Mouse (Mus musculus) CD4-positive helper T cell, adult 2 months (primary cell): ENCODE measurements around the gene Tia1.
A peak's percentile ranks its signal among the peaks of the same experiment; 100 is the strongest.

Experiments
- DNase-seq: peaks from one replicate; pipeline ENCODE4 v3.0.0-alpha.2; 2012; ENCODE audit warnings: low read depth, missing footprints, low spot score

Gene Tia1

DNA sequence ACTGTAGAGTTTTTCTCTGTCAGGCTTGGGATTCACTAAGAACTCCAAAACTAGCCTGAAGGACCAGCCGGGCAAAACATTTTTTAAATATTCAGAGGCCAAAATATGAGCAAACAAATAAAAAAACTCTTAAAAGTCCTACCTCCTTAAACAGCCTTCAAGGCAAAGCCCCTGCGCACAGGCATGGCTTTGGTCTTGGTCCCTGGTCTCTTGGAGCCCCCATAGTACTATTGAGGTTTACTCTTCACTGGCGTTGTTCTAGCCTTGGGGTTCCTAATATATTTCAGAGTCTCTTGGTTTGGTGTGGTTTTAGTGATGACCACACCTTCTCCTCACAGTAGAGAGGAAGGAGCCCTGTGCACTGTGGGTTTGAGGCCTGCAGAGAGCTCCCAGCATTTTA, 27.5 kb downstream of the Tia1 start:
- DNase-seq, result no peak

DNA sequence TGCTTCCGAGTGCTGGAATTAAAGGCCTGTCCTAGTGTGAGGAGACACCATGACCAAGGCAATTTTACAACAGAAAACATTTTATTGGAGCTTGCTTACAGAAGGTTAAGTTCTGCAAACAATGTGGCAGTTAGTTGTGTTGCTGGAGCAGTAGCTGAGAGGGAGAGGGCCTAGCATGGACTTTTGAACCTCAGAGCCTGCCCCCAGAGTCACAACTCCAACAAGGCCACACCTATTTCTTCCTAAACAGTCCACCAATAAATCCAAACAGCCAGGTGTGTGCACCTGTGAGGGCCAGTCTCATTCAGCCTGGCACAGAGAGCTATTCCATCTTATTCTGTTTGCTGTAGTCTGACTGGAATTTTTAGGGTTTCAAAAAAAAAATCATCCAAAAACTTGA, 29.7 kb downstream of the Tia1 start:
- no peak for DNase-seq

DNA sequence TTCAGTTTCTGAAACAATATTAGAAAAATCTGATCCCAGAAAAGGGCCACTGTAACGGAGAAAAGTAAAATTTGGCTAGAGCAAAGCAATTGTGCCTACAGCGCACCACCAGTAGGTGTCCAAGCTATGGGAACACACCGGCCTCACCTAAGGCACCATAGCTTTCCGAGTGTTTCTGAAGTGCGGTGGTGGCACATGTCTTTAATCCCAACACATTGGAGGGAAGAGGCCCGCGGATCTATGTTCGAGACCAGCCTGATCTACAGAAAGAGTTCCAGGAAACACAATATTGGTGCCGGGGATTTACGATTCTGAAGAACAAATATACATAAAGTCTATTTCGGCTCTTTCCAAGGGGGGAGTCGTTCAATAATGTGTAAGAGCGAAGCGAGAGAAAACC, 33.7 kb downstream of the Tia1 start:
- DNase-seq, result peak; percentile 78

DNA sequence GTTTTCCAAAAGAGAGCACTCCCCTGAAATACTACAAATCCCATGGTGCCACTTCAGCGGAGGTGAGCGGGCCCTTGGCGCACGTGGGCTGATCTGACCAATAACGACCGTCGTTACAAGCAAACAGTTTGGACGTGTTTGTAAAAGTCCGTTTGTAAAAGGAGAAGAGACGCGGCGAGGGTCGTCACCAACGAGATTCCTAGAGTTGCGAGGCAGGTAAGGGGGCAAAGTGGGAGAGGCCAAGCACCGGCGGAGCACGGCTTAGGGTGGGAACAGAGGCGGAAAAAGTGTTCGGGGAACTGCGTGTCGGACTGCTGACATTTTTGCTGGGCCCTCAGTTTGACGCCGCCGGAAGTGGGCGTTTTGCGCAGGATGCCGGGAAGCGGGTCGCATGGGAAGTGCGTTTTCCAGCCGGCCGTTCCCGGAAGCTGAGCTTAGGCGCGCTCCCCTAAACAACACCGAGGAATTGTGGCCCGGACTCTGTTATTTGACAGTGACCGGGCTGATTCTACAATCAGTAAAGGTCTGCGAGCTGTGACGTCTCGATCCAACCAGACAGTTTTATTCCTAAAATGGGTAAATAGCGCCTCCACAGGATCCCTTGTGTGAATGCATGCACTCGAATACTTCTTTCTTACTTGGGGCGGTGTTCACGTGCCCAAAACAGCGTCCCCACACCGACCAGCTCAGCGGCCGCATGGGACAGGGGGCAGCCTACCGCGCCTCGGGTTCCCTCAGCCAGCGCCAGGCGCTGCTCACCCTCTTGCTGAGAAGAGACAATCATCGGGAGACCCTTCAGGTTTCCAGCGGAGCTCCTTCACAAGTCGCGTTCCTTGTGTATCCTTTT, 34.5 kb downstream of the Tia1 start, which contains the start of gene C87436:
C87436 (plus strand) TSS at position 103 of the 847 bp plus-strand sequence.
- peak; percentile 97 for DNase-seq

DNA sequence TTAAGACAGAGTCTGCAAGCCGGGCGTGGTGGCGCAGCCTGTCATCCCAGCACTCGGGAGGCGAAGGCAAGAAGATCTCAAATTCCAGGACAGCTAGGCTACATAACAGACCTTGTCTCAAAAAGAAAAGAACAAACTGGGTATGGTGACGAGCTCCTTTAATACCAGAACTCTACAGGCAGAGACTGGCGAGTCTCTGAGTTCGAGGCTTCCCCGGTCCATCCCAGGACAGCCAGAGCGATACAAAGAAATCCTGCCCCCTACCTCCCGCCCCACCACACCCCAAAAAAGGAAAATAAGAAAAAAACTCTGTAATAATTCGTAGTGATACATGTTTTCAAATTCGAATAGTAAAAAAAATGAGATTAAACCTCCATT, 35.1 kb downstream of the Tia1 start:
- DNase-seq, result no peak

DNA sequence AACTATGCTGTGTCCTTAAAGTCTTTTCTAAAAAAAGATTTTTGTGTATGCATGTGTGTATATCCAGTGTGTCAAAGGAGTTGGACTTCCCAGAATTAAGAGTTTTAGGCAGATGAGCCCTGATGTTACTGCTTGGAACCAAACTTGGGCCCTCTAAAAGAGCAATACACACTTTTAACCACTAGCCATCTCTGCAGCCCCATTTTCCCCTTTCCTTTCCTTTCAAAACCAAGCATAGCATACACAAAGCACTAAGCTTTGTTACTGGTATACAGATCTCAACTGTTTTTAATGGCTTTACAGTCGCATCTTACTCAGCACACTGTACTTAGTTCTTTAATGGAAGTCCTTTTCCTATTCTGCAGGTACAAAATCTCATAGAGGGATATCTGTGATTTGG, 35.5 kb downstream of the Tia1 start:
- no peak for DNase-seq

DNA sequence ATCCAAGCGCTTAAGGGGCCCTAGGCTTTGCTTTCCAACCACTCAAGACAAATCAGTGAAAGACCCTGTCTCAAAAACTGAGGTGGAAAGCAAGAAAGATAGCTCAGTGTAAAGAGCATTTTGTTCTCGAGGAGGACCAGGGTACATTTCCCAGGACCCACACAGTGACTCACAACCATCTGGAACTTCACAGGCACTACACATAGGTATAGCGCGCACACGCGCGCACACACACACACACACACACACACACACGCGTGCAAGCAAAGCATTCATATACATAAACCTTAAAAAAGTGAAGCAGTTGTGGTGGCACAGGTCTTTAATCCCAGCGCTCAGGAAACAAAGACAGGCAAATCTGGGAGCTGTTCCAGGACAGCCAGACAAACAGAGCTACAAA, 37.6 kb downstream of the Tia1 start:
- no peak for DNase-seq

DNA sequence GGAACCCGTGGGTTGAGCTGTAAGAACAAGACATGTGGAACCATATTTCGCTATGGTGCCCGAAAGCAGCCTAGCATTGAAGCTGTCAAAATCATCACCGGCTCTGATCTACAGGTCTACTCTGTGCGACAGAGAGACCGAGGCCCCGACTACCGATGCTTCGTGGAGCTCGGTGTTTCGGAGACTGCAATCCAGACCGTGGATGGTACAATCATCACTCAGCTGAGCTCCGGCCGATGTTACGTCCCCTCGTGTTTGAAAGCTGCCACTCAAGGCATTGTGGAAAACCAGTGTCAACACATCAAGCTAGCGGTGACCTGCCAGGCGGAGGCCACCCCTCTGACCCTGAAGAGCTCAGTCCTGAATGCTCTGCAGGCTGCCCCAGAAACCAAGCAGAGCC, 41.5 kb downstream of the Tia1 start:
- DNase-seq, result no peak

DNA sequence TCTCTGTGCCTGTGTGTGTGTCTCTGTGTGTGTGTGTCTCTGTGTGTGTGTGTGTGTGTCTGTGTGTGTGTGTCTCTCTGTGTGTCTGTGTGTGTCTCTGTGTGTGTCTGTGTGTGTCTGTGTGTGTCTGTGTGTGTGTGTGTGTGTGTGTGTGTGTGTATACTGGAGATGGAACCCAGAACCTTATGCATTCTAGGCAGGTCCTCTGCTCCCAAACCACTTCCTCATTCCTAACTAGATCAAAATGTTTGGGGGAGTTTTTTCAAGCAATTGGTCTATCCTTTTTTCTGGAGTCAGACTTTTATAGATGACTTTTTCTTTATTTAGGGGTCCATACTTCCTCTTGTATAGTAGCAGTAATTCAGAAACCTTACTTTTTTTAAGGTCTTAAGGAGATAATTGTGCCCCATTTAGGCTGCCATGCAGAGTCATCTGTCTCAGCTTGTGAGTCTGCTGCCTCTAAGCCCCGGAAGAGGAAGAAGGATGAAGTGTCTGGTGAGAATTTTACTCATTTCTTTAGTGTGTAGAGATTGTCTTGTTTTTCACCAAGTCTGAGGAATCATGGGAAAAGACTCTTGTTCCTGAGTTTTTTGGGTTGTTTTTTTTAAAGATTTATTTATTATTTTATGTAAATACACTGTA, 43.0 kb downstream of the Tia1 start:
- DNase-seq, result no peak

DNA sequence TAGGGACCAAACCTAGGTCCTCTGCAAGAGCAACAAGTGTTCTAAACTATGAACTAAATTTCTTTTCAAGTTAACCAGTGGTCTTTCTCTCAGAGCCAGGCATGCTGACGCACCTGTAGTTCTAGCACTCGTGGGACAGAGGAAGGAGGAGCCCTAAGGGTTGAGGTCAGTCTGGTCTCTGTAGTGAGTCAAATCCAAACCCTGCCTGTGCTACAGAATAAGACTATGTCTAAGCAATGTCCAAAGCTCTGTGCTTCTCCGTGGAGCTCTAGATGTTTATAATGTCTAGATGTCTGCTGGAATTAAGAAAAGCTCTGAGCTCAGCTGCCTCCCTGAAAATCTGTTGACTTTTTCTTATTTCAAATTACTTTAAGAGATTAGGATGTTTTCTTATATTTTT, 52.7 kb downstream of the Tia1 start:
- no peak for DNase-seq

DNA sequence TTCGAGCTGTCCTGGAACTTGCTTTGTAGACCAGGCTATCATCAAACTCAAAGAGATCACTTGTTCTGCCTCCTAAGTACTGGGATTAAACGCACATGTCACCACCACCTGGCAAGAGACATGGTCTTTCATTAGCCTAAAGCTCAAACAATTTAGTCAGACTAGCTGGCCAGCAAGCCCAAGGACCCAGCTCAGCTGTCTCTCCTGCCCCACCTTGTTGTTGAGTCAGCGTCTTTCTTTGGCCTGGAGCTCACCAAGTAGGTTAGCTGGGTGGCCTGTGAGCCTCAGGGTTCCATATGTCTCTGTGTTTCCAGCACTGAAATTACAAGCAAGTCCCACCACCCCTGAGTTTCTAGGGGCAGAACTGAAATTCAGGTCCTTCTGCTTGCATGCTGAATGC, 59.1 kb downstream of the Tia1 start:
- no peak for DNase-seq

DNA sequence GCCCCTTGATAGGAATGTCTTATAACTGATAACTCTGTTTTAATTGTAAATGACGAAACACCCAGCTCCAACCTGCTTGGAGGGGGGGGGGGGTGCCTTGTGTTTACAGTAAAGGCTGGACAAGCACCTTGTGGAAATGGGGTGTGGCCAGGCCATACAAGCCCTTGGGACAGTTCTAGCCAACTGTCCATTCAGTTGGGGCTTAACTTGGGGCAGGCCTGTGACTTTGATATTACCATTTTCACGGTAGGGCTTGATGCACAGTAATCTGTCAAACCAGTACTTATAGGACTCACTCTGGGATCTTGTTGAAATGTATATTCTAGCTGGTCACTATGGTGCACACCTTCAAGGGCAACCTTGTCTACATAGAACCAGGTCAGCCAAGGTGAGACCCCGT, 67.3 kb downstream of the Tia1 start:
- DNase-seq, result no peak

DNA sequence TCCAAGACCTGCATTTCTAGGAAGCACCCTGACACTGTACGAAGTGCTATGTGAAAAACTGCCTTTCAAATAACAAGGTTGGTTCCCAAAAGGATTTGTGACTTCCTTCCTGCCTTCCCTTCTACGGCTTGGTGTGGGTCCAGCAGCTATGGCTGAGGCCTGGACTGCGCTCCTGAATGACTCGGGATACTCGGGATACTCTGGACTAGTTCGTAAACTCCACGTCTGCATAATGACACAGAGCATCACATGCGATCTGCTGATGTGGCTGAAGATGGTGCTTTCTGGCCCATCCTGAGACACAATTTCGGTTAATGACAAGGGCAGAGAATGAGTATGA, 67.7 kb downstream of the Tia1 start:
- no peak for DNase-seq

DNA sequence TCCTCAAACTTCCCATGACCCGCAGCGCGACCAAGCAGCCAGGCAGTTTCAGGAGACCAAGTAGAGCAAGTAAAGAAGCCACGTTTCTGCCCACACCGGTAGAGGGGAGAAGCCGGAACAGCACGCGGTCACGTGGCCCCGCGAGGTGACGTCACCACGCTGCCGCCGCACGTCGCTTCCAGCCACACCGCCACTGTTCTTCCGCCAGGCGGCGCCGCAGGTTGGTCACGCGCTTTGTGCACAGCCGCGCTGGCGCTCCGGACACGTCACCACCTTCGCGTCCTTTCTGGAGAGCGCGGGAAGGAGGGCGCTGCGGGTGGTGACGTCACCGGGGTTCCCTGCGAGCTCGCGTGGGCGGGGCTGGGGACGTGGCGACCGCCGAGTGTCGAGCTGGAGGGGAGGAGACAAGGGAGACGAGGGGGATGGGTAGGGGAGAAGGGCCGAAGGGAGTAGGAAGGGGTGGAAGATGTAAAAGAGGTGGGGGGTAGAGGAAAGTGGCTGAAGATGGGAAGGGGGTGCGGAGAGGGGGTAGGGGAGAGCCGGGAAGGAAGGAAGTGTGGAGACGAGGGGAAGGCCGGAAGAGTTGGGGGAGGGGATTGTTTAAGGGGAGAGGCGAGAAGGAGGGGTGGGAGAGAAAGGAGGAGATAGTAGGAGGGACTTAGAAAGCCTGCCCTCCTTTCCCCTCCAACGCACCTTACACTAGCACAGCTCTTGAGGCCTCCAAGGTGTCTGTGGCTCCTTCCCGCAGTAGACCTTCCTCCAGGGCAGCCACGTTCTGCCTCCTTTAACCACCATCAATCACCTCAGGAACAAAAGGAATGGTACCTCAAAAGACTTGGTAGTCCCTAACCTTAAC, 68.3 kb downstream of the Tia1 start:
- DNase-seq, result peak; percentile 100

DNA sequence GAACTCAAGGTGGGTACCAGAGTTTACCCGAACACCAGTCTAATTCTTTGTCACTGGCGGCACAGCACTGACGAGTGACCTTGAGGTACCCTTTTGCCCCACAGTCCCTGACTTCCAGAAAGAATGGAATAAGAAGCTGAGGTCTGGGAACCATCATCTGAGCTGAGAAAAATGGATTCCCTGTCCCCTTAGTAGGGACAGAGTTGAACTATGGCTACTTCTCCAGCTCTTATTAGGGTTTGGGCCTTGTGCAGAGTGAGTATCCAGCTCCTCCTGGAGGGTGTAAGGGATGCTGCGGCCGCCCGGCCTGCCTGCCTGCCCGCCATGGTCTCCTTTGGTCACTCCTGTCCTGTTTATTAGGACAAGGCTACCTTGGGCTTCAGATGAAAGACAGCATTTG, 69.1 kb downstream of the Tia1 start:
- DNase-seq, result no peak

DNA sequence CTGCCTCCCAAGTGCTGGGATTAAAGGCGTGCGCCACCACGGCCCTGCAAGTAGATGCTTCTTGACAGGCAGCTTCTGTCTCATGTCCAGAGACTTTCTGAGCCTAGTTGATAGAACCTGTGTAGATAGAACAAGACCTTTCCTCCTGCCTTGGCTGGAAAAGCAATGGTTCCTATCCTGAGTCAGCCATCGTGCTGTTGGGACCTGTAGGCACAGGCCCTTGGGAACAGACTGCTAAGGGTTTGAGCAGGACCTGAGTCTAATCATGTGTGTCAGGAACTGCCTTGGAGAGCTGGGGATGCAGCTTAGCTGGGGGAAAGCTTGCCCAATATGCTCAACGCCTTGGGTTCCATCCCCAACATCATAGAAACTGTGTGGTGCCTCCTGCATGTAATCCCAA, 70.1 kb downstream of the Tia1 start:
- no peak for DNase-seq

DNA sequence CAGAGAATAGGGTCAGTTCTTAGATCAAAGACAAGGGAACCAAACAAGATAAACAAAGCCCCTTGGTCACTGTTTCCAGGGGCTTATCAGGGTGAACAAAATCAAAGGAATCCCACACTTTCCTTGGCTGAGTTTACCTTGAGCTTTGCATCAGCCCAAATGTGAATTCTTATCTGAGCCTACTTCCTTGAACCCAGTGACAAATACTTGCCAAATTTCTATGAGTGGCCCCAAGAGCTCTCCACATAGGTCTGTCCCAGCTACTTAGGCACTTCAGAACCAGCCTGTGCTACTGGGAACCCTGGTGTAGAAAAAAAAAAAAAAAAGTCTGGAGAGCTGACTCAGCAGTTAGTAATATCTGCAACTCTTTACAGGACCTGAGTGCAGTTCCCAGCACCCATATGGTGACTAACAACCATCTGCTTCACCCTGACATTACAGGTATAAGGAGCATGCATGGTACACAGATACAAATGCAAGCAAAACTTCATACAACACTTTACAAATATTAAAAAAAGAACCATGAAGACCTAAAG, 70.7 kb downstream of the Tia1 start:
- no peak for DNase-seq

DNA sequence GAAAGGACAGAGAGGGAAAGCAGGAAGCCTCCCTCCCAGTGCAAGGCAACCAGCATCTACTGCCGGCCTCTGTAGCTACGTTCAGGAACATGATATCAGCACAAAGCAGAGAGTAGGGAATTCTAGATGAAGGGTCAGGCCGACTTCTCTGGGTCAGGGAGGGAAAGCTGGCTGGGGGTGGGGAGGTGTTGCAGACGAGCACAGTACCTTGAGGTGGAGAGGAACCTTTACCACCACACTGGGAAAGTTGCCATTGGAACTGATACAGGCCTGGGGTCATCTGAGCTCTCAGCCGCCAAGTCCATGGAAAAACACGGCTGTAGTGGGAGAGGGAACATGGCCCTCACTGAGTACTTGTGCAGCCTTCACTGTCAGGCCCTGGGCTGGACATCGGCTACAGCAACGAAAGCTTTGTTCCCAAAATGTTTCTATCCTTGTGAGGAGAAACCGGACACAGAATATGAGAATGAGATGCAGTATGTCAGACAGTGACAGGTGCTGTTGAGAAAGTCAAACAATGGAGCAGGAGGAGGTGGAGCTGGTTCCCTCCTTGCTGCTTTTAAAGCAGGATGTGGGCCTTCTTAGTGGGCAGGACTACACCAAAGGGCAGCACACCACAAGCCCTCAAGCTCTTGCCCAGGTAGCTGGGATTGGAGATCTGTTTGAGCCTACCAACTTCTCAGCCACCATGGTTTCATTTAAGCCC, 71.6 kb downstream of the Tia1 start:
- DNase-seq, result no peak

DNA sequence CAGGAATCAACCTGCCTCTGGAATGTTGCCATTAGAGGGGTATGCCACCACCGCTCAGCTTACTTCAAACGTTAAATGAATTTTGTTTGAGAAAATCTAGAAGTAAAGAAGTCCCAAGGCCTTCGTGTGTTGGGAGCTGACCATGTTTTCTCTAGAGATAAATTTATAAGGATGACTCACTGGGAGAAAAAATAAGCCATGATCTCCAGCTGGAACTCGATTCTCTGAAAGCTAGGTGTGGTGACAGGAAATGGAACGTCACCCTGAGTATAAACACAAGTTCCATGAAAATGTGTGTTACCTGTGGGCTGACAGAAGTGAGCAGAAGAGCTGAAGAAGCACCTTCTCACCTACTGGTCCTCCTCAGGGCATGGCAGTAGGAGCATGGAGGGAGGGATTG, 72.9 kb downstream of the Tia1 start:
- no peak for DNase-seq

DNA sequence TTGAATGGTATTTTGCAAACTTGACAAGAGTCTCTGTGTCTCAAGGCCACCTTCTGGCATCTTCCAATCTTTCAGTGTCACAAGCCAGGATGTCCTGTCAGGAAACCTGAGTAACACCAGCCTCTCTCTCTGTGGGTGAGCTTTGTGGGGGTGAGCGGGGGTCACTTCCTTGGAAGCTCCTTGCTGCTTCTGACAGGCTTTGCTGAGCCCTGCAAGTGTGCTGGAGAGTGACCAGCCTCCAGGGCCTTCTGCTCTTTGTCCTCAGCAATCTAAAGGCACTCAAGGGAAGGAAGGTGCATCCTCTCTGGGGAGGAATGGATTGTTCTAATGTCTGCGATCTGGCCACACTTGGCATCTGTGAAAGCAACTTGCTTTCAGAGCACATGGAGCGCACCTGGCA, 75.3 kb downstream of the Tia1 start:
- no peak for DNase-seq

DNA sequence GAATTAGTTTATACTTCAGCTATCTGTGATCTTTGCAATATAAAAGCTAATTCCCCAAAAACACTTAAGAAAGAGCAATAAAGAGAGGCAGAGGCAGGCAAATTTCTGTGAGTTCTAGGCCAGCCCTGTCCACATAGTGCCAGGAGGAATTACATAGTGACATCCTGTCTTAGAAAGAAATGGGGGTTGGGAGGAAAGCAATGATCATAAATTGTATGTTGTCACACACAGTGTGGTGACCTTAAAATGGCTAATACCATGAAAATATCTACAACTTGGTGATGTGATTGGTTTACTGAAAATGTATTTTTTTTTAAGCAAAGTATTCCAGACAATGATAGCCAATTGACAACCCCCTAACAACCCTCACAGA, 75.8 kb downstream of the Tia1 start:
- DNase-seq, result no peak
